Mouse (Mus musculus) layer of hippocampus, postnatal 36 days (tissue): Measurements from ENCODE around the gene Pmm1. TPM values are rescaled to one million over a fixed set of nuclear protein-coding genes. Genes with fewer than 3 reads are reported as not detected.
"Not testable (repeated sequence)": the region's sequence is repeated elsewhere in the genome, so short reads cannot be mapped to it uniquely, and the experiment has no call there.

Source experiments
- DNase-seq, 2 experiments: peaks; one replicate each; pipeline ENCODE4 v3.0.0; 2022
- total RNA-seq, 2 experiments: library from RNA; stranded (reverse); gene quantifications; 2 replicates each; pipeline ENCODE4 v1.2.3; 2021

Pmm1 gene
- total RNA-seq, 2 experiments from 2014 or later: 209 to 220 TPM

DNA sequence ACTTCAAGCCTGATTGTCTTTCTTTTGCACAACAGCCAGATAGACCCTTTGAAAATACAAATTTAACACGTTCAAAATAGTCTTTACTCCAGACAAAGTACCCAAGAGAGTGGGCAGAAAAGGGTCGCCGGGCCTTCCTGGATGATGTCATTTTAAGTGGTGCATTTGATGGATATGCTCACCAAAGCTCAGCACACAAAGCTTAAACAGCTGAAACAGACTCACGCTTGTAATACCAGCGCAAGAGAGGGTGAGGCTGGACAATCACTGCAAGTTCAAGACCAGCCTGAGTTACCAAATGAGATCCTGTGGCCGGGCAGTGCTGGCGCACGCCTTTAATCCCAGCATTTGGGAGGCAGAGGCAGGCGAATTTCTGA, 34.3 kb downstream of the Pmm1 start:
- DNase-seq: no peak

- peak; percentile 92 to 93 for DNase-seq
Observed at GRCm38 (mm10) chr15:81925760-81926445, 34.8 kb downstream of the Pmm1 start, which contains the start of gene Polr3h. Gene Polr3h (minus strand): TSS chr15:81926240.

DNA sequence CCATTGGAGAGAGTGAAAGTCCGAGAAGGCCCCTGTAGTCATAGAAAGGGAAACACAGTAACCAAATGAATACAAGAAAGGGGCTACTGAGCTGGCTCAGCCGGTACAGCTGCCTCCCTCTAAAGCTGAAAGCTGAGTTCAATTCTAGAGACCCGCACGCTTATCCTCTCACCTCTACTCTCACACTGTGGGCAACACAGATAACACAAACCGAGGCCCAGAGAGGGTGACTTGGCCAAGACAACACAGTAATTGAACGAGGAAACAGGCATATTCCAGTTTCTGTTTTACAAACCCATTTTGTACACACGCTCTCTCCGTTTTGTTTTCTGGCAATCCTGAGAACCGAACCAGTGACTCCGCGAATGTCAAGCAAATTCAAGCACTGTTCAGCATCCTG, 35.8 kb downstream of the Pmm1 start:
- DNase-seq: no peak

DNA sequence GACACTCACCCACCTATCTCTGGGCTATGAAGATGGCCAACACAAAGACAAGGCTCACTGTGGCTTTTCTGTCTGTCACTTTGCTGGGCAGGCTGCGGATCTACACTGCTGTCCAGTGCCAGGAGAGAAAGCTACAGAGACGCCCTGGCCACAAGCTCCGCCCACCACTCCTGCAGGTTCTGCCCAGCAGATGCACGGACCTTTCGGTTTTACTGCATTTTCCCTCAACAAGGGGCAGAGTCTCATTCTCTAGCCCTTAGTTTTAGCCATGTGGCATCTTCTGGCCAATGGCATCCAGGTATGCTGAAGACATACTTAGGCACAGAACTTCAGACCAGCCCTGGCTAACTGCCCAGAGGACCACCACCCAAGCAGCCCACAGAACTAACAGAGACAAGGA, 39.5 kb downstream of the Pmm1 start:
- DNase-seq: no peak

- peak in 1 of 2 experiments; percentile 60 for DNase-seq
Observed at GRCm38 (mm10) chr15:81920546-81921217, 40.0 kb downstream of the Pmm1 start.

- no peak for DNase-seq
Observed at GRCm38 (mm10) chr15:81919062-81919461, 41.7 kb downstream of the Pmm1 start.

DNA sequence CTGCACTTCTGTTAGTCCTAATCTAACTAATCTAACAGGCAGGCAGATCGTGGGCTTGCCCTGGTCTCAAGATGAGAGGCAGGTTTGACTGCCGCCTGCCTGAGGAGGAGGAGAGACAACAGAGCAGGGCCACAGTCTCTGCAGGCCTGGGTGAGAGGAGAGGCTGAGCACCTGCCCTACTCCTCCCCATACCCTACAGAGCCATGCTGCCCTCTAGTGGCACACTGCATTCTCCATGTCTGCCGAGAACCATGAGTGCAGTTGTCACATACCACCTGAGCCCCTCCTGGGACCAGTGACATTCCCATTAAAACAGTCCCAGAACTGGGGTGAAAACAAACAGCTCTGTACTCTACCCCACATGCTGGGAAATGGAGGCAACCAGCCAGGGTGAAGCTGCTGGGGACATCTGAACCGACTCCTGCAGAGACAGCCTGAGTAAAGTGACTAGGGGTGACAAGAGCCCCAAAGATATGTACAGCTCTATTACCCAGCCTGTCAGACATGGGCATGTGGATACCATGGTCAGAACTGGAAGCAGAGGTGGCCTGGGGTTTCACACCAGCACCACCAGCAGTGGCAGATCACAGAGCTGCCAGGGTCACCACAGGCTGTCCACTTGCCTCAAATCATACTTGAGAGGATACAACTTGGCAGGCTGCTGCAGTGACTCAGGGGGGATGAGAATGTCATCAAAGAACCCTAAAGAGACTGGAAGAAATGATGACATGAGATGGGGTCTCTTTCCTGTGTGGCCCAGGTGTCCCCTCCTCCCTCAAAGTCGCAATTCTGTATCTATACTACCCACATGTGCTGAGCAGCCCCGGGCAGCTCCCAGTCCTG, 42.9 kb downstream of the Pmm1 start:
- DNase-seq: peak; percentile 61 to 68

- no peak for DNase-seq
Observed at GRCm38 (mm10) chr15:81917201-81917600, 43.5 kb downstream of the Pmm1 start.

DNA sequence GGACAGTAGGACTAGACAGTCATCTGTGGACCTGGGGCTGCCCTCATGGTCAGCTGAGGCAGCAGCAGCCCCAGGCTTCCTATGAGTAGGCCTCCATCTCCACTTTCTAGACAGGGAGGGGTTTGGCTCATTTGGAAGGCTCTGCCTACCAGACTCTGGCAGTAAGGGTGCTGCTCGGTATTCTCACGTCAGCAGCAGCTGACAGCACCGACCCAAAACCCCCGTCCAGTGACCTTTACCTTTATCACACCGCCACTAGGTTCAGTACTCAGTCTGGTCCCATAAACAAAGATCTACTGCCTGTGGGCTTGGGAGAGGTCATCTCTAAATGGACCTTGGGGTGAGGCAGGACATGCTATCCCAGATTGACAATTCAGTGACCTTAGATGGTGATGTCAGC, 45.1 kb downstream of the Pmm1 start:
- DNase-seq: no peak

DNA sequence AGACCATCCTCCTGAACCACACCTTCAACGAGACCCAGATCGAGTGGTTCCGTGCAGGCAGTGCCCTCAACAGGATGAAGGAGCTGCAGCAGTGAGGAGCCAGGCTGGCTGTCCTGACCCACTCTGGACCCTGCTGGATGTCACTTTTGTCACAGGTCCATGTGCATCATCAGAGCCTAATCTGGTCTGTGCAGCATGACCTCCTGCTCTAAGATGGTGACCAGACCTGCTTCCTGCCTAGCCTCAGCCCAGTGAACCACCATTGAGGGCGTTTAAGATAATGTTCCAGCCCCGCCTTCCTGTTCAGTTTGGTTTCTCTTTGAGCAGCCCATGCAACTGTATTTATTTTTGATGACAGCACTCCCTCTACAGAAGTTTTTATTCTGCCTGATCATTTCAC, 46.1 kb downstream of the Pmm1 start:
- DNase-seq: no peak

GRCm38 (mm10) chr15:81912498-81912897, 48.2 kb downstream of the Pmm1 start:
- no peak for DNase-seq

DNA sequence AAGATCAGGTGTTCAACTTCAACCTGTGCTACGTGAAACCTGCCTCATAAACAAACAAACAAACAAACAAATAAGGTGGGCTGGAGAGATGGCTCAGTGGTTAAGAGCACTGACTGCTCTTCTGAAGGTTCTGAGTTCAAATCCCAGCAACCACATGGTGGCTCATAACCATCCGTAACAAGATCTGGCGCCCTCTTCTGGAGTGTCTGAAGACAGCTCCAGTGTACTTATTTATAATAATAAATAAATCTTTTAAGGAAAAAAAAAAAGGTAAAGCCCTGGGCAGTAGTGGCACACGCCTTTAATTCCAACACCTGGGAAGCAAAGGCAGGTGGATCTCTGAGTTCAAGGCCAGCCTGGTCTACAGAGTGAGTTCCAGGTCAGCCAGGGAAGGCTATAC, 52.0 kb downstream of the Pmm1 start:
- DNase-seq: not testable (repeated sequence)

GRCm38 (mm10) chr15:81907953-81908352, 52.8 kb downstream of the Pmm1 start:
- no peak for DNase-seq

- peak; percentile 57 to 72 for DNase-seq
Observed at GRCm38 (mm10) chr15:81904939-81905338, 55.8 kb downstream of the Pmm1 start.

Other genes starting within 250 kb of the Pmm1 start
- gene Zc3h7b, start 215.9 kb downstream of the Pmm1 start, total RNA-seq: 100 to 1,000 TPM; 129 to 141 TPM
- 100 to 1,000 TPM; 158 to 165 TPM for gene Rangap1, start 215.4 kb downstream of the Pmm1 start, total RNA-seq
- gene Tef, start 158.5 kb downstream of the Pmm1 start, total RNA-seq: 100 to 1,000 TPM; 300 to 307 TPM
- 10 to 100 TPM; 30.5 to 36.4 TPM for gene Tob2, start 102.1 kb downstream of the Pmm1 start, total RNA-seq
- 10 to 100 TPM; 31.2 to 33.5 TPM for gene Phf5a, start 89.0 kb downstream of the Pmm1 start, total RNA-seq
- gene Aco2, start 88.6 kb downstream of the Pmm1 start, total RNA-seq: 100 to 1,000 TPM; 449 to 462 TPM
- 10 to 100 TPM; 44.5 to 48.2 TPM for gene Polr3h, start 34.7 kb downstream of the Pmm1 start, total RNA-seq
- 10 to 100 TPM; 74.5 to 77.1 TPM for gene Csdc2, start 24.2 kb downstream of the Pmm1 start, total RNA-seq
- not detected for gene 1700029P11Rik, start 19.6 kb upstream of the Pmm1 start, total RNA-seq
- 10 to 100 TPM; 25.5 to 27.2 TPM for gene Xrcc6, start 26.9 kb upstream of the Pmm1 start, total RNA-seq
- 100 to 1,000 TPM; 111 to 116 TPM for gene Desi1, start 72.9 kb upstream of the Pmm1 start, total RNA-seq
- gene Snu13, start 86.7 kb upstream of the Pmm1 start, total RNA-seq: 100 to 1,000 TPM; 107 to 110 TPM
- not detected for gene 4930407I10Rik, start 98.2 kb upstream of the Pmm1 start, total RNA-seq
- gene Mei1, start 109.1 kb upstream of the Pmm1 start, total RNA-seq: under 1 TPM; 0.17 to 0.30 TPM
- 10 to 100 TPM; 11.5 to 15.3 TPM for gene Ccdc134, start 167.0 kb upstream of the Pmm1 start, total RNA-seq
- gene Srebf2, start 186.3 kb upstream of the Pmm1 start, total RNA-seq: 100 to 1,000 TPM; 156 to 167 TPM